Mouse (Mus musculus): ENCODE data around the gene Timm8a2.

Gene Timm8a2

DNA sequence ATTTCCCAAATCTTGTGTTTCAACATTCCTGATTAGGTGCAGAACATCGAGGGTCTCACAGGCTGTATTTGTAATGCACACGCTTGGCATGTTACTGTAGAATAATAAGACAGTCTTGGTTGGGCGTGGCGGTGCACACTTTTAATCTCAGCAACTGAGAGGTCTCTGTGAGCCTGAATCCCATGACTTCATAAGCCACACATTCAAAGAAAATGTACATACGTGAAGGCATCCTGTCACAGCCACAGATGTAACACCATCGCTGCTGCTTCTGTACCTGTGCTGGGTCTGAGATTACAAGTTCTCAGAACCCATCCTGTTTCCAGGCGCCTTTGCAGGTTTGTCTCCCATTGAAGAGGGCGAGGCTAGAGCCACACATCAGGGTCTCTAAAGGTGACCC, 22.7 kb upstream of the Timm8a2 start:
- DNase-seq (ENCODE audit: low read depth, low spot score): no peak

DNA sequence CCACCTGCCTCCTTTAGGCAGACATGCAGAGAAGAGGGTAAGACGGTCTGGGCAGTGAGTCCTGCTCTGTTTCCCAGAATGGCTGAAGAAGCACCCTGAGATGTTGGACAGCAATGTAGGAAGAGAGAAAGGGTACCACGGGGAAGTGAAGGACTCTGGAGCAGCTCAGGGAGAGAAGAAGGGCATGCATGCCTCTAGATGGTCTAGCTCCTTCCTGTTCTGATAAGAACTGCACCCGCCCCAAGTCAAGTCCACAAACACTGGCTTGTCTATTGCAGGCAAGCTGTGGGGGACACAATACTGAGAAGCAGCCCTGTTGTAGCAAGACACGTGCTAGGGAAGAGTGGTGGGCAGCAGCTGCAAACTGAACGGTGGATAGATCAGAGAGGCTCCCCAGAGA, 22.3 kb upstream of the Timm8a2 start:
- no peak for DNase-seq (ENCODE audit: low read depth, low spot score)

DNA sequence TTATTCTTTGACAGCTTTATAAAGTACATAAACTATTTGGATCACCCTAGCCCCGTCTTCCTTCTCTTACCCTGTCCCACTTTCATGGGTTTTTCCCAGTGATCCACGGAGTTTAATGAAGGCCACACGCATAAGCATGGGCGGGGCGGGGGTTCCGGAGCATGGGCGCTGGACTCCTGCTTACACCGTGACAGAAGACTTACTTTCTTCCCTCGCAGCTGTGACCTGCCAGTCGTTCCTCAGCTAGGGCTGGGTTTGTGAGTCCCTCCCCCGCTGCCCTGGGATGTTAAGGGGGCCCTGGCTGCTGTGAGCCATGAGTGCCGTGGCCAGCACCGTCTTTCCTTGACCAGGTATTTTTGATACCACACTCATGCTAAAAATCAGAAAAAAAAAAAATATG, 21.7 kb upstream of the Timm8a2 start:
- no peak for DNase-seq (ENCODE audit: low read depth, low spot score)

DNA sequence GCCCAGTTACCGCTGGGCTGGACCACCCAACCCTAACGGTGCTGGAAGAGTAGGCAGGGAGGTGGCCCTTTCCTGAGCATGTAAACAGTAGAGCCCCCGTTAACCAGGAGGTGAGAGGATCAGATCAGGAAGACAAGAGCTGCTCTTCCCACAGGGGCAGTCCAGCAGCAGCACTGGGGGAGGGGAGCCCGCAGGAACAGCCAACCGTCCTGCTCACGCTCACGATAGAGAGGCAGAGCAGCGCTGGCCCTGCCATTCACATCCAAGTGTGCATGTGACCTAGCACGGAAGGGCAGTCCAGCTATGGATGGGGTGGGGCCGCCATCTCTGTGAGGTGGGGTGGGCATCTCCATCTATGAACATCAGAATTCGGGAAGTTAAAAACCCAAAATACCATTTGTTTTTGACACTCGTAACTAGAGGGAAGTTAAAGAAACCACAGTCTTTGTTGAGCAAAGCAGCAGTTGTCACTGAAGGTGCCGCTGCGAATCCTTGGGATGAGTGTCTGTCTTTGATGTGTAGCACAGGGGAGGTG, 21.0 kb upstream of the Timm8a2 start:
- no peak for DNase-seq (ENCODE audit: low read depth, low spot score)

DNA sequence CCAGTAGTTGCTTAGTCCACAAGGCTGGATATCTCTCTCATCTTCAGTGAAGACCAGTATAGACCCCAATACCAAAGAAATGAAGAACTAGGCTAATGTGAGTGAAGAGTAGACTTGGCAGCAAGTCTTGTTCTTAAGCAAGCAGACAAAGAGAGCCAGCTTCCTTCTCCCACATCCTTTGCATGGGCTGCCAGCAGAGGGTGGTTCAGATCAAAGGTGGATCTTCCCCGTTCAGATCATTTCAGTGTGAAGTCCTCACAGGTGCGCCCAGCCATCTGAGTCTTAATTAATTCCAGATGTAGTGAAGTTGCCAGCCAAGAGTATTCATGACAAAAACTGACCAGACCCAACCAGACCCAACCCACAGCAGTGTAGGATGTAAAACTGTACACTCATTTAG, 16.5 kb upstream of the Timm8a2 start:
- DNase-seq (ENCODE audit: low read depth, low spot score): no peak

DNA sequence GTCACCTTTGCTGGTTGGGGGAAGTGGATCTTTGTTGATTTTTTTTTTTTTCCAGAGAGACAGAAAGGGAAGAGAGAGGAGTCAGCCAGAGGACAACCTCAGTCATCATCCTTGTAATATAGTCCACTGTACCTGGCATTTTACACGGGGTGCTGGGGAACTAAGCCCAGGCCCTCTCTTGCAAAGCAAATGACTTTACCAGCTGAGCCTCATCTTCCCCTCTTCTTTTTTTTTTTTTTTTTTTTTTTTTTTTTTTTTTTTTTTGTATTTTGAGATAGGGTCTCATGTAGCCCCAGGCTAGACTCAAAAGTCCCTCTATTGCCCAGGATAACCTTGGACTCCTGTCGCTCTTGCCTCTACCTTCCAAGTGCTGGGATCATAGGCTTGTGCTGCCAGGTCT, 15.1 kb upstream of the Timm8a2 start:
- DNase-seq (ENCODE audit: low read depth, low spot score): no peak

DNA sequence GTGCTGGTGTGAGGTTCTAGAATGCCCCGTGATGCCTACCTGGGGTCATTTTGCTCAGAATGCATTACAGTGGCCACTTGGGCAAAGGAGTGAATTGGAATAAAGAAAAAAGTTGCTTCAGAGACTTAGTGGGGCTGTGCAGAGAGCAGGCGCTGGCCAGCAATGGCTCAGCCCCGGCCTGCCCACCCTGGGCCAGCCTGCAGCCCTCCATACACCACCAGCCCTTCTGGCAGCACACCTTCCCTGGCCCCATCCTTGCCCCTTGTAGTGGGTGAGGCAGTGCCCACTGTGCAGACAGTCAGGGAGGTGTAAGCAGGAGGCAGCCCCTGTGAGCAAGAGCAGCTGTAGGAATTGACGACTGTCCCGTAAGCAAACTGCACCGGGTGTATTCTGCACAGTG, 13.9 kb upstream of the Timm8a2 start:
- DNase-seq (ENCODE audit: low read depth, low spot score): no peak

DNA sequence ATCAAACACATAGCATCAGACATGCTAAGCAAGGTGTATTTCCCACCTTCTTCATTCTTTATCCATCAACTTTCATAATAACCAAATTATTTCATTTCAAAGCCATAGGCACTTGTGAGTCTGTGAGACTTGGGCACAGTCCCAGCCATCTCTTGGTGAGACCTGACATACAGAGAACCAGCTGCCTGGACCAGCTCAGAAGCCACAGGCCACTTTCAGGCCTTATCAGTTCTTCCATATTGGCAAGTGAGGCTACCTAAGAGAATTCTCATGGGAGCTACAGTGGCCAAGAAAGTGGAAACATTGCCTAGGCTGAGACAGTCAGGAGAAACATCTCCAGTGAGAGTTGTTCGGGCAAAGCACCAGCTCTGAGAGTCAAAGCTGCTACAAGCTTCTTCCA, 11.4 kb upstream of the Timm8a2 start:
- no peak for DNase-seq (ENCODE audit: low read depth, low spot score)

DNA sequence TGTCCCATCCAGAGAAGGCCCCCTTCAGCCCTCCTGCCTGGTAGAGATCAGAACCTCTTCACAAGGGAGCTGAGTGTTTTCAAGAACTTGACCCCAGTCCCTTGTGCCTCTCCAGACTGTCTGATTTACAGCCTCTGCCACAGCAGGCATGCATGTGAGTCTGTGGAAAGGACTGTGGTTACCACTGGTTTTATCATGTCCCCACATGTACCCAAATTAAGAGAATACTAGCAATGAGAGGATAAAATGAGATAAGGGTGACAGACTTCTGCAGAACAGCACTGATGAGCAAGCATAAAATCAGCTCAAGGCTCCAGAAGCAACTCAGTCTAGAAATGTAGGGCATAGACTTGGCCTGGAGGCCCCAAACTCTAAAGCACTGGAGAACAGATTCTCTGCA, 10.5 kb upstream of the Timm8a2 start:
- no peak for DNase-seq (ENCODE audit: low read depth, low spot score)

DNA sequence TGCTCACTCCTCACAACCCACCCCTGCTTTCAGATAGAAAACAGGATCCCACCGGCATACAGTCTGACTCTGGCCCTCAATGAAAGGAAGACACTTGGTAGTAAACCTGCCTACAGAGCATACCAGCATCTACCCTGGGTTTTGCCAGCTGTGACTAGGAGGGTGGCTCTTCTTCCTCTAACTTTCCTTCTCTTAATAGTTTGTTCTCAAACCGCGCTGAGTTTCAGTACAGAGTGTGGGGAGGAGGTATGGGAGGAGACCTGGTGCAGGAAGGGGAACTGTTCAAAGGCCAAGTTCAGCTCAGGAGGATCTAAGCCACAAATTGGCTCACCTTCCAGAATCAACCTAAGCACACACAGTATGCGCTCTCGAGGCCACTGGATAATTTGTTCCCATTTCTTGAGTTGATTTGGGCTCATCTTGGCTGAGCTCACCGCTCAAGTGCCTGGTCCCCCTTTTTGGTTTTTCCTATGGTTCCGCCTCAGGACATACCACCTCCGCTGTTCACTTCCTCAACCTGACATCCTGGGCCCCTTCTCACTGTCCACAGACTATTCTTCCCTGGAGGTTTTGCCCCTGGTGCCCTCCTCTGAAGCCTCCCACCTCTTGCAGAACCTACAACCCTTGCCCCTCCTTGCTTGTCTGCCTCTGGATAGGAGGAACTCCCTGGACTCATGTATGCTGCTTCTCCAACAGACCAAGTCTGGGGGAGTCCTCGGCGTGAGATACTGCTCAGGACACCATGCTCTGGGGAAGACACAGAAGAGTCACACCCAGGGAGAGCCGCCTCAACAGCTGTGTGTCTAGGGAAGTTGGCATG, 5.3 kb upstream of the Timm8a2 start:
- DNase-seq (ENCODE audit: low read depth, low spot score): no peak

DNA sequence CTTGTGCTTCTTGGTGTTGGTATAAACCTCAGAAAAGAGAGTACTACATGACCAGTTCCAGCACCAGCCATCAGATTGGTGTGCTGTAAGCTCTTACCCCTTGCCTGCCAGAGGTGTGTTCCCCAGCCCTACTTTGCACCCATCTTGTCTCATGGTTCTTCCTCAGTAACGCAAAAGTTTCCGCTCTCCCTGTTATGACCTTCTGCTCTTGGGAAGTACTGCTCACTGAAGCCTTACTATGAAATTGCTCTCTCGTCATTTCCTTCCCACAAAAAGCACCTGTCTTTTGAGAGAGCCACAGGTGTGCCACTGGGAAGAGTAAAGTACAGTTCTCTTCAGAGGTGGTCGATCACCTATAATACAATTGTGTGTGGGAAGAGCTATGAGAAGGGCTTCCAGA, 4.6 kb upstream of the Timm8a2 start:
- no peak for DNase-seq (ENCODE audit: low read depth, low spot score)

DNA sequence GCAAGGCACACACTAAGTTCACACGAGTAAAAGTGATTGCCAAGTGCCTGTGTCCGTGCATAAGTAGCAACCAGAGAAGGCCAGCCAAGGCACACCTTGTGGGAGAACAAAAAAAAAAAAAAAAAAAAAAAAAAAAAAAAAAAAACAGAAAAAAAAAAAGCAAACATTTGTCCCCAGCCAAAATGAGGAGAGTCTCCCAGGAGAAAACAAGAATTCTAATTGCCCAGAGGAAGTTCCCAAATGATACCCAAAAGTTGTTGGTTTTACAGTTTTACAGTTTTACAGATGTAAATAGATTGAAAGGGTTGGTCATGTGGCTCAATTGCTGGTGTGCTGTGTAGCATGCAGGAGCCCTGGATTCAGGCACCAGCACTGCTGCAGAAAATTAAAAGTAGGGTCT, 2.4 kb upstream of the Timm8a2 start:
- no peak for DNase-seq (ENCODE audit: low read depth, low spot score)

DNA sequence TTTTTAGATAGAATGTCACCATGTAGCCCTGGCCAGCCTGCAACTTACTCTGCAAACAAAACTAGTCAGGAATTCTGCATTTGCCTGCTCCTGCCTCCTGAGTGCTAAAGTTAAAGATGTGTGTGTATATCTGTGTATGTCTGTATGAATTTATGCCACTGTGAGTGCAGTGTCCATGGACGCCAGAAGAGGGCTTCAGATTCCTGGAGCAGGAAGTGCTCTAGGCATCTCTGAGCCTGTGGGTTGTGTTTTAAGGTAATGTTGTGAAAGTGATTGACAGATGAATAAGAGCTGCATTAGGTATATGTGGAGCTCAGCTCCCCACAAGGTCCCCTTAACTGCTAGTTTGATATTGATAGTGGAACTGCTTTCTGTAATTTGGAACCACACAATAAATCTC, 707 bp downstream of the Timm8a2 start:
- no peak for DNase-seq (ENCODE audit: low read depth, low spot score)

DNA sequence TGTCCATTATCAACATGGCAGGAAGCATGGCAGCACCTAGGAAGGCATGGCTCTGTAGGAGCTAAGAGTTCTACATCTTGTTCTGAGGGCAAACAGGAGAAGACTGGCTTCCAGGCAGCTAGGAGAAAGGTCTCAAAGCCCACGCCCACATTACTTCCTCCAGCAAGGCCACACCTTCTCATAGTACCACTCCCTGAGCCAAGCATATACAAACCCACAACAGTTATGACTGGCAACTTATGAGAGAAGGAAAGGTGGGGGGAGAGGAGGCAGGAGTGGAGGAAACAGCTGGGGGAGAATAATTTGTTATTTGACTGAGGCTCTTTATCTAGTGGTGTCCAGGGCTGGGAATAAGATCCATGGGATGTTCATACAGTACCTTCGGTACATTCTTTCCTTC, 1.4 kb downstream of the Timm8a2 start:
- DNase-seq (ENCODE audit: low read depth, low spot score): no peak

DNA sequence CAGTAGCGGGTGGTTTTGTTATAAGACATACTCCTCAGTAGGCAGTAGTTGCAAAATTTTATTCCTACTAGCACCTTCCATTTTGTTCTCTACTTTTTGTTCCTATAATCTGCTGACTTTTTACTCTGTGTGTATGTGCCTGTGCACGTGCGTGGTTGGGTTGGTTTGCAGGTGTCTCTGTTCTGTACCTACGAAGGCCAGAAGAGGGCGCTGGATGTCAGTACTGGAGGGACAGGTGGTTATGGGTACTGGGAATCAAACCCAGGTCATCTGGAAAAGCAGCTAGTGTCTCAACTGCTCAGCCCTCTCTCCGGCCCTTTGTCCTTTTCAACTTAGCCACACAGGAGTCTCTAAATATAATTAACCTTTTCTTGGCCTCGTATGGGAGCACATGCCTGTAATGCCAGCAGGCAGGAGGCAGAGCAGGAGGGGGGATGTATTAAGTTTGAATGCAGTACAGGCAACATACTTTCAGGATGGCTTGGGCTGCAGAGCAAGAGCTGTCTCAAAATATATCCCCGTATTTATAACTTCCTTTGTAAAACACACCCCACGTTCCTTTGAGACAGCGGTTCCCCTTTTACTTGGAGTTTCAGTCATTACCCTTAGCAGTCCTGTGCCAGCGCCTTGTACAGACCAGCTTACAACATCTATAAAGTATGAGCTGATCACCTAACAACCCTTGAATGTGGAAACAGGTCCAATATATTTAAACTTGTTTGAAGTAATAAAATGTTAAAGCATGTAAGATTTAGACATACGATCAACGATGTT, 4.6 kb downstream of the Timm8a2 start:
- DNase-seq (ENCODE audit: low read depth, low spot score): peak; percentile 18

DNA sequence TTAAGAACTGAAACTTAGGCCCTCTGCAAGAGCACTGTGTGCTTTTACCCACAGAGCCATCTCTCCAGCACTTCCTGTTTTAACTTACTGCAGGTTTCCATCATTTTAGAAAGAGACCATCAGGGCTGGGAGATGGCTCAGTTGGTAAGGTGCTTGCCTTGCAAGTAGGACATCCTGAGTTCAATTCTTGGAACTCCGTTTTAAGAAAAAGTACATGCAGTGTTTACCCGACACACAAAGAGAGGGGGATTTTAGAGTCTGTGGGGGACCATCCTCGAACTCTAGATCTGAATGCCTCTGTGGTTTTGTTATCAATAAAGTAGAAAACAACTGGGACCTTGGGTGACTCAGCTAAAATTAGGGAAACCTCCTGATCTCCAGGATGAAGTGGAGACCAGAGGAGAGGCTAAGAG, 6.9 kb downstream of the Timm8a2 start:
- DNase-seq (ENCODE audit: low read depth, low spot score): no peak

DNA sequence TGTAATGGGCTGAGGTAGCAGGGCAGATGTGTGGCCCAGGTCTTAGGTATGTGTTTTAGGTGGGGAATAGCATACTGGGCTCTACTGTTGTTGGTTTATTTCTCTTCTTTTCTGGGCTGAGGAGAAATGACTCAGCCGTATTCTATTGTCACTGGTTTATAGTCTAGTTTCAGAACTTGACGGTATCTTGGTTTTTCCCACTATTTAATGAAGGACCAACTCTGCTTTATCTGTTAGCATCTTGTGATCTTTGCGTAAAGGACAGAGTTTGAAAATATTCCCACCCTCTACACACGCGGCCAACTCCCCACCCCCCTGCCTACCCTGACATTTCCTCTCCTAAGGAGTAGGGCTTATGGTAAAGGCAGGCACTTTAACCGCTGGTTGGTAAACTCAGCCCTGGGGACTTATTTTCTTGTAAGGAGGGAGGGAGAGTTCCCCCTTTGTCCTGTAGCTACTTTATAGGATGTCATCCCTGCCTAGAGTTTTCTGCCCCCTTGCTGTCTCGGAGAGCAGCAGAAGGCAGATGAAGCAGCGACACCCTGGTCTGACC, 7.7 kb downstream of the Timm8a2 start:
- DNase-seq (ENCODE audit: low read depth, low spot score): no peak

DNA sequence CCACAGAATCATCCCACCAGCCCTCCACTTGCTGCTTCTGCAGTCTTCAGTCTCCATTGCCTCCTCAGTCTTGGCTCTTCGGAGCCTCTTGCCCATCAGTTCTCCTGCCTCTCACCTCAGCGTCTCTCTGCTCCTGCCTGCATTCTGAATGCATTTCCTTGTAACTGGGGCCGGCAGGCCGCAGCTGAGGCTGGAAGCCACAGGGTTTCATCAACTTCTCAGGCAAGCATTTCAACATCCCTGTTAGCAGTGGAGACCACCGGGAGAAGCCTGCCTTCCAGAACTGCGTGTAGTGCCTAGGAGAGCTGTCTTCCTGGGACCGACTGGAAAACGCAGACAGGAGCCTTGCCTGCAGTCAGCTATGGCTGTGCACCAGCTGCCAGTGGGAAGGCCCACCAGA, 13.3 kb downstream of the Timm8a2 start:
- no peak for DNase-seq (ENCODE audit: low read depth, low spot score)

DNA sequence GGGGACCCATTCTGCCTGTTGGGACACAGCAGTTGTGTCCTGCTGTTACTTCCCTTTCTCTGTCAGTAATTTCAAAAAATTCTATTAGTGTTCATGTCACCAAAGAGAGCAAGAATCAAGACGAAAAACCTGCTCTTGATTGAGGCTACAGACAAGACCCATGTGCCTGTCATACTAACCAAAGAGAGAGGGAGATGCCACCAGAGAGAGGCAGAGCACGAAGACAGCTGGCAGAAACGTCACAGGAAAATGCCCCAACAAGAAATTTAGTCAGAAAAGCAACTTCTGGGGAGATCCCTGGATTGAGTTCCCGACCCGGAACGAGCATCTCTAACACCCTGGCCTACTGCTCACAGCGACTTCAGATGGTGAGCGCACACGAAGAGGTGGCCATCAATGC, 14.3 kb downstream of the Timm8a2 start:
- DNase-seq (ENCODE audit: low read depth, low spot score): no peak

DNA sequence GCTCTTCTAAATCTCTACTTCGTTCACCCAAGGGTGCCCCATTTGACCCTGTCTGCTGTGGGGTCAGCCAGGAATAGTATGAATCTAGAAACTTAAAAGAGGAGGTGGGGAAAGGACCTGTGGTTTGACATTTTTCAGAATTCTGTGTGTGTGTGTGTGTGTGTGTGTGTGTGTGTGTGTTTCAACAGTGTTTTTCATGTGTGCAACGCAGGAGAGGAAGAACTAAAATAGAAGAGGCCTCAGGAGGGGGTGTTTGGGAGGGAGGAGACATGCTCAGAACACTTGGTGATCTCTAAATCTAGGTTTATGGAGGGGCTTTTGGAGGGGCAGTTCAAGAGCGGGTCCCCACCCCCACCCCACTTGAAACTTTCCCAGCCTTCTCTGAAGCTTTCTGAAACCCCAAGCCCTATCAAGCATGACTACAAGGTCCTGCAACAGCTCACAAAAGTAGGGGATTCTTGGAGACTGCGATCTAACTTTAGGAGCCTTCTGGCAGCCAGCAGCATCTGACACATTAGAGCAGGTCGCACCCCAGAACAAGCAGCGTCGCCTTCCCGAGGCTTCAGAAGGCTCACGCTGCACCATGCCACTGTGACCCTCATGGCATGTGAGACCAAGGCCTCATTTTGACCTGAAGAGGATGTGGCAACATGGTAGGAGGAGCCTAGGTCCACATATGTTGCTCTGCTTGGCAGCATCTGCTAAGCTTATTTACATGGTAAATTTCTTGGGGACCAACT, 18.6 kb downstream of the Timm8a2 start:
- no peak for DNase-seq (ENCODE audit: low read depth, low spot score)

DNA sequence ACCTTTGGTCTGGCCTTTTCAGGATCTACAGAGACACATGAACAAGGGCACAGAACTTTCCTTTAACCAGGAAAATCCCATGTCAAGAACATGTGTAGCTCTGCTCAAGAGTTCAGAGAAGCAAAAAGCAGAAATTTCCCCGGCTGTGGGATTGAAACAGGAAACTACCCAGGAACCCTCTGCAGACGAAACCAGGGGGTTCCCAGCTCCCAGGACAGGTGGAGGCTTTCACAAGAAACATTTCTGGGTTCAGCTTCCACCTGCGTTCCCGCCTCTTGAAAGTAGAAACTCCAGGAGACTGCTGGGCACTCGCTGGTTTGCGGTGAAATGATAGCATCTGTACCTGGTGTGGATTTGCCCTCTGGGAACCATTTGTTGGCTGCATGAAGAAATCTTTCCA, 22.4 kb downstream of the Timm8a2 start:
- no peak for DNase-seq (ENCODE audit: low read depth, low spot score)

DNA sequence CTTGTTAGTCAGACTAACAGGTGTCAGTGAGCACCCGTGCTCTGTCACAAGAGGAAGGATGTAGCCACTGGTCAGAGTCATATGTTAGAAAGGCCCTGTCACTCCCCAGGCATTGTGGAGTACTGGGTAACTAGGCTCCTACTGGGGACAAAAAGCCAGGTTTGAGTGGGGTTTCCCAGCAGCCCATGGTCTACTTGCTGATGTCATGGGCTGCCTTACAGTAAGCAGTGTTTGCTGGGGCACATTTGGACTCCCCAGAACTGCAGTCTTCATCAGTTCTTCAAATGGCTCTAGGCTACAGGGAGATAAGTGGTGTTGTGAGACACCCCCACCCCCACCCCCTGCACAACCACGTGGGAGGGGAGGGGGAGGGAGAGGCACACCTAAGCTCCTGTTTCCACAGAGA, 23.5 kb downstream of the Timm8a2 start:
- DNase-seq (ENCODE audit: low read depth, low spot score): no peak
